Mouse (Mus musculus) intestine, embryonic 15.5 days (tissue): Measurements from ENCODE around the gene Gm10392. TPM values are rescaled to one million over a fixed set of nuclear protein-coding genes. Genes with fewer than 3 reads are reported as not detected.

Source experiments
- ATAC-seq: fragments of 200-750 bp; cut with Nextera tagmentation; 2 replicates; pipeline ENCODE4 v1.8.0; 2017; ENCODE audit warnings: moderate TSS enrichment, moderate library complexity
- H3K27ac ChIP-seq: fragments of 300-500 bp; sonication (generic); 2 replicates; pipeline ENCODE4 v1.5.1; 2015; ENCODE audit warnings: mild to moderate bottlenecking, inconsistent platforms
- H3K27me3 ChIP-seq: fragments of 300-500 bp; sonication (generic); replicated peaks from 2 replicates; pipeline ENCODE4 v1.6.1; 2015; ENCODE audit warnings: inconsistent platforms
- H3K36me3 ChIP-seq: fragments of 300-500 bp; sonication (generic); 2 replicates; pipeline ENCODE4 v1.6.1; 2015; ENCODE audit warnings: inconsistent platforms
- H3K4me1 ChIP-seq: fragments of 300-500 bp; sonication (generic); replicated peaks from 2 replicates; pipeline ENCODE4 v1.6.1; 2015; ENCODE audit warnings: inconsistent platforms
- H3K4me2 ChIP-seq: fragments of 300-500 bp; sonication (generic); replicated peaks from 2 replicates; pipeline ENCODE4 v1.6.1; 2015; ENCODE audit warnings: mild to moderate bottlenecking, inconsistent platforms
- H3K4me3 ChIP-seq: fragments of 300-500 bp; sonication (generic); replicated peaks from 2 replicates; pipeline ENCODE4 v1.5.1; 2015; ENCODE audit warnings: inconsistent platforms
- H3K9ac ChIP-seq: fragments of 300-500 bp; sonication (generic); 2 replicates; pipeline ENCODE4 v1.6.1; 2015; ENCODE audit warnings: inconsistent platforms
- H3K9me3 ChIP-seq: fragments of 300-500 bp; sonication (generic); 2 replicates; pipeline ENCODE4 v1.6.1; 2016; ENCODE audit warnings: inconsistent platforms
- WGBS: fragments of 180-500 bp; shearing (Covaris S2); methylation state at CpG from one replicate; pipeline ENCODE4 v1.1.7; 2015; 5-methylcytosine and 5-hydroxymethylcytosine counted together
- polyA plus RNA-seq: library from polyadenylated mRNA; unstranded; fragments of >200 nt; fragmentation: Nextera tagmentation; extraction: Ambion mirVana; gene quantifications from 2 replicates; pipeline ENCODE4 v1.2.1, GENCODE M21; 2015

The Gm10392 gene
- polyA plus RNA-seq, 1 experiment from 2014 or later = not detected

DNA sequence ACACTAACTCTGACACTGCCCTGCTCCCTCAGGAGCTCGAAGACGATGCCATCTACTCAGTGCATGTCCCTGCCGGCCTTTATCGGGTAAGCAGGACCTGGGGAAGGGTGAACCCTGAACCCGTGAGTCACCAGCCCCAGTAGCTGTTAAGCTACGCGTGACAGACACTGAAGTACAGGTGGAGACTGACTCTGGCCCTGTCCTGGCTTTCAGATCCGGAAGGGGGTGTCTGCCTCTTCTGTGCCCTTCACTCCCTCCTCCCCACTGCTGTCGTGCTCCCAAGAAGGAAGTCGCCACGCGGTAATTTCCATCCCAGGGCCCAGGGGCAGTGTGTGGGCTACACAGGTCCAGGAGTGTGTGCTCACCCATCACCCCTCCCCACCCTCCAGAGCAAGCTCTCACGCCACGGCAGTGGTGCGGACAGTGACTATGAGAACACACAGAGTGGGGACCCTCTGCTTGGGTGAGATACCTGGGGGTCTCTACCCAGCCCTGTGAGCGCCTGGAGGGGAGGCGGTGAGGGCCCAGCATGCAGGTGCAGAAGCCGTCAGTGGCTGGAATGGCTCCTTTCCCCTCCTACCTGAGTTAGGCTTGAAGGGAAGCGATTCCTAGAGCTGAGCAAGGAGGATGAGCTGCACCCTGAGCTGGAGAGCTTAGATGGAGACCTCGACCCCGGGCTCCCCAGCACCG is 13.6 kb downstream of the Gm10392 start:
- ATAC-seq = peak; percentile 66
- no peak overlapping the region for H3K9ac ChIP-seq
- H3K36me3 ChIP-seq = peaks cover 53% of the 10 kb centered on the region
- WGBS = 79% methylated on average over 22 of the region's 22 CpGs
- H3K4me3 ChIP-seq = no peak overlapping the region
- peak overlapping the region; percentile 75 for H3K27ac ChIP-seq
- H3K9me3 ChIP-seq = no peaks in the 10 kb centered on the region
- H3K4me1 ChIP-seq = peaks cover 34% of the 10 kb centered on the region
- no peaks in the 10 kb centered on the region for H3K27me3 ChIP-seq
- 0 out of 2 replicates have a peak overlapping the region, but pooled peaks have one; percentile 17 for H3K4me2 ChIP-seq

- Histone ChIP-seq H3K4me1 (peaks cover 37% of the 10 kb centered on the region), H3K4me2 (no peak overlapping the region), H3K36me3 (peaks cover 61% of the 10 kb centered on the region), H3K27me3 (no peaks in the 10 kb centered on the region), H3K9ac (no peak overlapping the region), H3K27ac (peak overlapping the region; percentile 66; the same call in 1 of the 2 replicates), H3K9me3 (no peaks in the 10 kb centered on the region), H3K4me3 (no peak overlapping the region)
- WGBS = 92% methylated on average over 19 of the region's 19 CpGs
- ATAC-seq = no peak
Measured at GRCm38 (mm10) chr11:77504377-77504776, 14.6 kb downstream of the Gm10392 start.

GRCm38 (mm10) chr11:77503511-77503910 is 15.5 kb downstream of the Gm10392 start:
- no peak for ATAC-seq
- H3K4me3 ChIP-seq = no peak overlapping the region
- H3K9me3 ChIP-seq = no peaks in the 10 kb centered on the region
- H3K27ac ChIP-seq = no peak overlapping the region
- peaks cover 64% of the 10 kb centered on the region for H3K36me3 ChIP-seq
- no peak overlapping the region for H3K9ac ChIP-seq
- WGBS = 68% methylated on average over 3 of the region's 3 CpGs
- H3K27me3 ChIP-seq = no peaks in the 10 kb centered on the region
- peaks cover 40% of the 10 kb centered on the region for H3K4me1 ChIP-seq
- H3K4me2 ChIP-seq = no peak overlapping the region

DNA sequence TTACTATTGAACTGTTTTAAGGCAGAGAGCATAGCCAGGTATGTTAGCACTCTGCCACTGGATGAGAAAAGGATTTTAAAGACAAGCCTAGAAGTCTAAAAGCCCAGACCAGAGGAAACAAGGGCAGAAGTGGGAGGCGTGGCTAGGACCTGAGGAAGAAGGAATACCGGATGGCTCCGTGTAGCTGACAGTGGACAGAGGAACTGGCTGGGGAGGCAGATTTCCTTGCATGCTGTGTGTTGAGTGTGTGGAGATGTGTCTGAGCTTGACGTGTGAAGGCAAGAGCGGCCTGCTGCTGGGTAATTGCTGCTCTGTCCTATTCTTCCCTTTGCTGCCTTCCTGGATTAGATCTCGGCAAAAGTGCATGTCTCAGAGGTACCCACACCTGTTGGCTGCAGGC is 16.5 kb downstream of the Gm10392 start:
- Histone ChIP-seq H3K27me3 (no peaks in the 10 kb centered on the region), H3K4me2 (no peak overlapping the region), H3K9me3 (no peaks in the 10 kb centered on the region), H3K4me3 (no peak overlapping the region), H3K27ac (no peak overlapping the region), H3K4me1 (peaks cover 41% of the 10 kb centered on the region), H3K36me3 (peaks cover 63% of the 10 kb centered on the region), H3K9ac (no peak overlapping the region)
- no peak for ATAC-seq
- WGBS = 78% methylated on average over 6 of the region's 6 CpGs

DNA sequence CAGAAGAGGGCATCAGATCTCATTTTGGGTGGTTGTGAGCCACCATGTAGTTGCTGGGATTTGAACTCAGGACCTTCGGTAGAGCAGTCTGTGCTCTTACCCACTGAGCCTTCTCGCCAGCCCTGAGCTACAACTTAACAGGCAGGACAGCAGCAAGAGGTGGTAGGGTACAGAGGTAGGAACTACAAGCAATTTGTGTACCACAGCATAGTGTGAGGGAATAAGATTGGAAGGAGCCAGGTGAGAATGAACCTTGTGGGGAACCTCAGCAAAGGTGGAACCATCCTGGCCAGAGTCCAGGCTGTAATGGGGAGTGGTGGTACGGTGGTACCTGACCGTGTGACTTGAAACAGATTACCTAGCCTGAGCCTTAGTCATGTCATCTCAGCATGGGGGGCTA is 17.0 kb downstream of the Gm10392 start:
- Histone ChIP-seq H3K4me1 (peaks cover 44% of the 10 kb centered on the region), H3K27me3 (no peaks in the 10 kb centered on the region), H3K27ac (no peak overlapping the region), H3K4me2 (no peak overlapping the region), H3K9me3 (no peaks in the 10 kb centered on the region), H3K4me3 (no peak overlapping the region), H3K36me3 (peaks cover 58% of the 10 kb centered on the region), H3K9ac (no peak overlapping the region)
- 84% methylated on average over 4 of the region's 4 CpGs for WGBS
- no peak for ATAC-seq

DNA sequence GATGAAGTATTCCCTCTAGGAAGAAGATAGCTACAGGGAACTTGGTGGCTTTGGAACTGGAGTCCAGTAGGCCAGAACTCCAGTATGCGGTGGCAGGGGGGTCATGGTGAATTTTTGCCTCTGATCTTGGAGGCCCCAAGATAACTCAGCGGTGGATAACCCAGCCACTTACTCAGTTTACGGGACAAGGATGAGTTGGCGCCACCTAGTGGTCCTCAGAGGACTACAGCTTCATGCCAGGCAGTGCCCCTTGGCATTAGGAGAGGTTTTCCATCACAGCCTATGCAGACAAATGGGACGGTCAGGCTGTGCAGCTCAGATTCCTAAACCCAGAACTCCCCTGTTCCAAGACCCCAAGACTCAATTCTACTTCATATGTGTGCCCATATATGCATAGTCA is 17.6 kb downstream of the Gm10392 start:
- Histone ChIP-seq H3K9ac (no peak overlapping the region), H3K27me3 (no peaks in the 10 kb centered on the region), H3K4me2 (no peak overlapping the region), H3K36me3 (peaks cover 52% of the 10 kb centered on the region), H3K27ac (no peak overlapping the region), H3K4me3 (no peak overlapping the region), H3K4me1 (peaks cover 42% of the 10 kb centered on the region), H3K9me3 (no peaks in the 10 kb centered on the region)
- 23% methylated on average over 5 of the region's 5 CpGs for WGBS
- ATAC-seq = no peak

DNA sequence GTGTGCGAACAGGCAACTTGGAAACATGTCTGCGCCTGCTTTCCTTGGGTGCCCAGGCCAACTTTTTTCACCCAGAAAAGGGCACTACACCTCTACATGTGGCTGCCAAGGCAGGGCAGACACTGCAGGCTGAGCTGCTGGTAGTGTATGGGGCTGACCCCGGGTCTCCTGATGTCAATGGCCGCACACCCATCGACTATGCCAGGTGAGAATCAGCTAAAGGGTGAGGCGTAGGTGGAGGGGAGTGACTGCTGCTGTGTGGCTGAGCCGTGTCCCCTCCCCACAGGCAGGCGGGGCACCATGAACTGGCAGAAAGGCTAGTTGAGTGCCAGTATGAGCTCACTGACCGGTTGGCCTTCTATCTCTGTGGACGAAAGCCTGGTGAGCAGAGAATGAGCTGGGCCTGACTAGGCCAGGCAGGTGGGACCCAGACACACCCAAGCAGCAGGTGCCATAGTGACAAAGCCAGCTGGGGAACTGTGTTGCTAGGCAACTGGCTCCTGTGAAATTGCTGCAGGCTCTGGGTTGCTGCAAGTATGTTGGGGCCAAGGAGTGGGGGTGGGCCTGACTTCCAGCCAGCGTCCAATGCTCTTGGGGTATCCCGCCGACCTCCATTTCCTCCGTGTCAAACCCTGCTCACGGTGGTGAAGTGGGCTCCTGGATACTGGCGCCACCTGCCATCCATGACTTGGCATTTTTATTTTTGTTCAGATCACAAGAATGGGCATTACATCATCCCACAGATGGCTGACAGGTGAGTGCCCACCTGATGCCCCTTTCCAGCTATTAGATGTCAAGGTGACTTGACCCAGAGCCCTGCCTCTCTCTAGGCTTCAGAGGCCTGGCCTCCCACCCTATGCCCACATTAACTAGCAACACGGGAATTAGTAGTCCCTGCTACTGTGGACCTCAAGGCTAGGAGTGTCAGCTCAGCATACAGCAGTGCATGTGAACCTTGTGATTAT is 18.4 kb downstream of the Gm10392 start:
- peaks cover 48% of the 10 kb centered on the region for H3K36me3 ChIP-seq
- no peak overlapping the region for H3K4me3 ChIP-seq
- H3K9me3 ChIP-seq = no peaks in the 10 kb centered on the region
- 76% methylated on average over 17 of the region's 17 CpGs for WGBS
- no peak overlapping the region for H3K27ac ChIP-seq
- H3K4me1 ChIP-seq = peaks cover 42% of the 10 kb centered on the region
- no peak overlapping the region for H3K4me2 ChIP-seq
- no peaks in the 10 kb centered on the region for H3K27me3 ChIP-seq
- H3K9ac ChIP-seq = no peak overlapping the region; the same call in 1 of the 2 replicates
- no peak for ATAC-seq

- Histone ChIP-seq H3K9me3 (no peaks in the 10 kb centered on the region), H3K4me2 (no peak overlapping the region), H3K4me1 (peaks cover 50% of the 10 kb centered on the region), H3K36me3 (peaks cover 35% of the 10 kb centered on the region), H3K27me3 (no peaks in the 10 kb centered on the region), H3K4me3 (no peak overlapping the region), H3K9ac (no peak overlapping the region), H3K27ac (no peak overlapping the region)
- ATAC-seq = no peak
- 84% methylated on average over 7 of the region's 7 CpGs for WGBS
Measured at GRCm38 (mm10) chr11:77499354-77499753, 19.6 kb downstream of the Gm10392 start.

GRCm38 (mm10) chr11:77498261-77499139 is 20.5 kb downstream of the Gm10392 start:
- no peak for ATAC-seq
- H3K27ac ChIP-seq = peak overlapping the region; percentile 45
- no peak overlapping the region for H3K9ac ChIP-seq
- no peak overlapping the region for H3K4me2 ChIP-seq
- H3K4me1 ChIP-seq = peaks cover 56% of the 10 kb centered on the region
- 73% methylated on average over 12 of the region's 12 CpGs for WGBS
- H3K4me3 ChIP-seq = no peak overlapping the region
- H3K27me3 ChIP-seq = no peaks in the 10 kb centered on the region
- H3K36me3 ChIP-seq = peaks cover 26% of the 10 kb centered on the region
- no peaks in the 10 kb centered on the region for H3K9me3 ChIP-seq

DNA sequence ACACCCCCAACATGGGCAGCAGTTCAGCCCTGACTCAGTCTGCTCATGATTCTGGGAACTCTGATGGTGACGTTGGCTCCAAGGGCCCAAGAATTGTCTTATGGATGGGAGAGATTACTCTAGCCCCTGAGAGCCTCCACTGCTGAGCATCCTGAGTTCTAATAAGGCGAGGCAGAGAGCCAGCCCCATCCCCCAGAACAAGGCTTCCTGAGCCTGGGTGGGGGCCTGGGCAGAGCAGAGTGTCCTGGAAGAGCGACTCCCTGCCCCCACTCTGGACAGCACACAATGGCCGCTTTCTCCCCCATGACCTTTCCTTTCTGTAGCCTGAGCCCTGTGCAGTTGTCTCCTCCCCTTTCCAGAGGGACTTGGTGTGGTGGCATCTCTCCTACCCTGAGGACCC is 21.1 kb downstream of the Gm10392 start:
- Histone ChIP-seq H3K27ac (peak overlapping the region; percentile 45), H3K36me3 (peaks cover 20% of the 10 kb centered on the region), H3K4me3 (no peak overlapping the region), H3K9me3 (no peaks in the 10 kb centered on the region), H3K4me1 (peaks cover 56% of the 10 kb centered on the region), H3K4me2 (no peak overlapping the region), H3K9ac (no peak overlapping the region), H3K27me3 (no peaks in the 10 kb centered on the region)
- ATAC-seq = no peak
- WGBS = 55% methylated on average over 4 of the region's 4 CpGs

GRCm38 (mm10) chr11:77497341-77497756 is 21.6 kb downstream of the Gm10392 start:
- no peak overlapping the region for H3K9ac ChIP-seq
- peaks cover 57% of the 10 kb centered on the region for H3K4me1 ChIP-seq

GRCm38 (mm10) chr11:77495507-77495906 is 23.5 kb downstream of the Gm10392 start:
- Histone ChIP-seq H3K4me1 (peaks cover 63% of the 10 kb centered on the region), H3K4me3 (no peak overlapping the region), H3K4me2 (peak overlapping the region; percentile 97), H3K27me3 (no peaks in the 10 kb centered on the region), H3K27ac (peak overlapping the region; percentile 28), H3K36me3 (peaks cover 11% of the 10 kb centered on the region), H3K9me3 (no peaks in the 10 kb centered on the region), H3K9ac (no peak overlapping the region)
- ATAC-seq = no peak

More at GRCm38 (mm10) chr11:77497341-77497756, 21.6 kb downstream of the Gm10392 start:
- H3K4me2 ChIP-seq = no peak overlapping the region
- H3K36me3 ChIP-seq = peaks cover 17% of the 10 kb centered on the region
- 40% methylated on average over 6 of the region's 6 CpGs for WGBS
- H3K9me3 ChIP-seq = no peaks in the 10 kb centered on the region
- no peaks in the 10 kb centered on the region for H3K27me3 ChIP-seq
- ATAC-seq = no peak
- H3K27ac ChIP-seq = peak overlapping the region; percentile 41
- no peak overlapping the region for H3K4me3 ChIP-seq
